Mouse (Mus musculus): ENCODE results near the gene Hccs.

- no peak for TF ChIP-seq TAL1 (IDR thresholded peaks at IDR 0.05; ENCODE audit: low read length)
- TF ChIP-seq GATA1 (IDR thresholded peaks at IDR 0.05; ENCODE audit: low read length): no peak
Observed at GRCm38 (mm10) chrX:169255915-169256314, 64.3 kb downstream of the Hccs start.

Measured in erythroblast, embryonic 14.5 days (primary cell).